Mouse (Mus musculus) heart, postnatal 0 days (tissue): Measurements from ENCODE around the gene Bcar3.

ENCODE experiments used
- CTCF ChIP-seq: IDR thresholded peaks from 2 replicates; pipeline ENCODE4 v1.5.1; 2016; ENCODE audit warnings: antibody characterized with exemption, control low read depth, low read depth
- EP300 ChIP-seq: IDR thresholded peaks from 2 replicates; pipeline ENCODE4 v1.6.1; 2016; ENCODE audit warnings: antibody characterized with exemption, low read depth

- TF ChIP-seq EP300, result no peak
- TF ChIP-seq CTCF, result peak; percentile 78
Observed at GRCm38 (mm10) chr3:122295511-122295910, 1.6 kb downstream of the Bcar3 start.
